Mouse (Mus musculus): ENCODE measurements at regions not wholly inside any gene's neighbourhood (a gene's known extent, or its start where the extent isn't known, plus 50 kb on each side); places are given as distances from the start of the nearest gene placed in this dataset.

DNA sequence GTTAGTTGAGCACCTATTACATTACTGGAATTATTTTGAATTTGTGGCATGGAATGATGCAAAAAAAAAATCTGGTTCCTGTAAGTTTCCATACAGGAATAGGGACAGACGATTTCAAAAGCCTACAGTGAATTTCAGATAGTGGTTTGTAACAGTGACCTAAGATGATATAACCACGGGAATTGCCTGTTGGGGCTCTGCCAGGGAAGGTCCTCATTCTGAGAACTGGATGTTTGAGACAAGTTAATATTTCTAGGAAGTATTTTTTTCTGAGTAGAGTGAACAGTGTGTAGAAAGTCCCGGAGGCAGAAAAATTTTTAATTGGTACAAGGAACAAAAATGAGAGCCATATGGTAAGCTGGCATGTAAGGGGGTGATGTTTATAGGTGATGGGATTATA is 171.3 kb upstream of the Prickle1 start:
- H3K4me1 ChIP-seq (ENCODE audit: control insufficient read depth in 1 of 2, insufficient read depth in 2 of 2, low read length in 2 of 2), result no peaks in the 10 kb centered on the region
- no peak overlapping the region for H3K9ac ChIP-seq (ENCODE audit: control insufficient read depth, low read depth, low read length, poor library complexity, severe bottlenecking)
- no peaks in the 10 kb centered on the region for H3K27me3 ChIP-seq (ENCODE audit: control insufficient read depth in 1 of 2, insufficient read depth in 2 of 2, low read length in 2 of 2)
- no peaks in the 10 kb centered on the region for H3K36me3 ChIP-seq (ENCODE audit: control insufficient read depth in 1 of 2, insufficient read depth in 2 of 2, low read length in 2 of 2)
- no peaks in the 10 kb centered on the region for H3K9me3 ChIP-seq (replicated peaks; ENCODE audit: insufficient read depth, low read length)
- no peak for DNase-seq (ENCODE audit: low read depth, low spot score)
- H3K27ac ChIP-seq (ENCODE audit: control insufficient read depth, low read depth, low read length), result no peak overlapping the region
- H3K79me2 ChIP-seq (ENCODE audit: control insufficient read depth, insufficient read depth, low read length, poor library complexity), result no peaks in the 10 kb centered on the region
- TF ChIP-seq ETS1 (IDR thresholded peaks at IDR 0.05; ENCODE audit: low read depth, low read length) (no peak), USF1 (IDR thresholded peaks at IDR 0.05; ENCODE audit: low read depth, low read length) (no peak), EP300 (IDR thresholded peaks at IDR 0.05; ENCODE audit: low read depth in 1 of 2, low read length in 2 of 2) (no peak), MAZ (IDR thresholded peaks at IDR 0.05; ENCODE audit: low read depth, low read length) (no peak), TAL1 (IDR thresholded peaks at IDR 0.05; ENCODE audit: low read length) (no peak), MAFK (IDR thresholded peaks at IDR 0.05; ENCODE audit: borderline replicate concordance, low read depth, low read length) (no peak), NELFE (IDR thresholded peaks at IDR 0.05; ENCODE audit: low read depth, low read length) (no peak), ZKSCAN1 (IDR thresholded peaks at IDR 0.05; ENCODE audit: low read depth, low read length) (no peak), MEF2A (IDR thresholded peaks at IDR 0.05; ENCODE audit: extremely low read depth, insufficient replicate concordance, low read depth, low read length, poor library complexity, severe bottlenecking) (no peak), ZNF384 (IDR thresholded peaks at IDR 0.05; ENCODE audit: low read depth, low read length) (no peak), NRF1 (IDR thresholded peaks at IDR 0.05; ENCODE audit: insufficient read depth, low read depth, low read length, poor library complexity, severe bottlenecking) (no peak), MYB (IDR thresholded peaks at IDR 0.05; ENCODE audit: low read depth, low read length) (no peak), RCOR1 (IDR thresholded peaks at IDR 0.05; ENCODE audit: low read depth, low read length) (no peak), MAX (IDR thresholded peaks at IDR 0.05; ENCODE audit: low read length) (no peak), MXI1 (IDR thresholded peaks at IDR 0.05; ENCODE audit: low read depth, low read length) (no peak), CHD2 (IDR thresholded peaks at IDR 0.05; ENCODE audit: low read length) (no peak), POLR2A (IDR thresholded peaks at IDR 0.05; ENCODE audit: control insufficient read depth in 1 of 2, insufficient read depth in 1 of 2, low read depth in 1 of 2, low read length in 2 of 2, poor library complexity in 1 of 2) (no peak), TBP (IDR thresholded peaks at IDR 0.05; ENCODE audit: low read depth, low read length) (no peak)
- H3K4me3 ChIP-seq (ENCODE audit: control insufficient read depth in 1 of 2, insufficient read depth in 1 of 2, low read depth in 2 of 2, low read length in 2 of 2), result no peak overlapping the region

DNA sequence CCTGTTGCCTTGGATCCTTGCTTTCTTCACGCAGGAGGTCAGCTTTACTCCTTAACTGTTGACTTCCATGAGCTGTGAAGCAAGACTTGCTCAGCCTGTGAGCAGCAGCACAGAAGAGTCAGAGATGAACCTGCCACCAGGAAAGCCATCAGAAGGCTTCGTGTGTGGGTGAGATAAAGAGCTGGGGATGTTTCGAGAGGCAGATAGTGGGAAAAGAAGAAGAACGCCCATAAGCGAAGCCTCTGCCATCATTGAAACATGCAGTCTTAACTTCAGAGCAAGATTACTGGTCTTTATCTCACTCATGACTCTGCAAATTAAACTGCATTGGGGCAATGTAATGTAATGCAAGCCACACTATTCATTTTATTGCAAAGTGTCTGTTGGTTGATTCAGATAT is 167.4 kb upstream of the Prickle1 start:
- Histone ChIP-seq H3K27ac (ENCODE audit: control insufficient read depth, low read depth, low read length) (no peak overlapping the region), H3K36me3 (ENCODE audit: control insufficient read depth in 1 of 2, insufficient read depth in 2 of 2, low read length in 2 of 2) (no peaks in the 10 kb centered on the region), H3K4me1 (ENCODE audit: control insufficient read depth in 1 of 2, insufficient read depth in 2 of 2, low read length in 2 of 2) (no peaks in the 10 kb centered on the region), H3K9me3 (replicated peaks; ENCODE audit: insufficient read depth, low read length) (no peaks in the 10 kb centered on the region), H3K79me2 (ENCODE audit: control insufficient read depth, insufficient read depth, low read length, poor library complexity) (no peaks in the 10 kb centered on the region), H3K27me3 (ENCODE audit: control insufficient read depth in 1 of 2, insufficient read depth in 2 of 2, low read length in 2 of 2) (no peaks in the 10 kb centered on the region), H3K4me3 (ENCODE audit: control insufficient read depth in 1 of 2, insufficient read depth in 1 of 2, low read depth in 2 of 2, low read length in 2 of 2) (no peak overlapping the region), H3K9ac (ENCODE audit: control insufficient read depth, low read depth, low read length, poor library complexity, severe bottlenecking) (no peak overlapping the region)
- TF ChIP-seq TCF12 (IDR thresholded peaks at IDR 0.05; ENCODE audit: low read depth, low read length) (no peak), MAX (IDR thresholded peaks at IDR 0.05; ENCODE audit: low read length) (no peak)
- DNase-seq (ENCODE audit: low read depth, low spot score), result no peak
